Mouse (Mus musculus) ES-E14 (cell line): ENCODE data around the gene Acvr1c.

Experiments used
- CHD2 ChIP-seq: IDR thresholded peaks from 2 replicates; pipeline ENCODE4 v1.6.1; 2014; ENCODE audit warnings: mild to moderate bottlenecking, low read depth, low read length, inconsistent platforms
- MAFK ChIP-seq: IDR thresholded peaks from 2 replicates; pipeline ENCODE4 v1.6.1; 2014; ENCODE audit warnings: mild to moderate bottlenecking, low read depth, low read length, inconsistent platforms; ENCODE audit not compliant: insufficient read depth
- ZC3H11A ChIP-seq: IDR thresholded peaks from 2 replicates; pipeline ENCODE4 v1.6.1; 2012; ENCODE audit warnings: low read depth, mild to moderate bottlenecking, inconsistent platforms, low read length, borderline replicate concordance

GRCm38 (mm10) chr2:58289331-58289730 is 68.4 kb downstream of the Acvr1c start:
- TF ChIP-seq MAFK (no peak), ZC3H11A (no peak), CHD2 (no peak)
